Mouse (Mus musculus) bone marrow macrophage, adult 2 months (primary cell): ENCODE measurements at regions not wholly inside any gene's neighbourhood (a gene's known extent, or its start where the extent isn't known, plus 50 kb on each side); places are given as distances from the start of the nearest gene placed in this dataset.

Experiments used
- CTCF ChIP-seq: IDR thresholded peaks from 2 replicates; pipeline ENCODE4 v1.5.1; 2012; ENCODE audit warnings: low read depth, mild to moderate bottlenecking, low read length, moderate library complexity
- POLR2A ChIP-seq: IDR thresholded peaks from 2 replicates; pipeline ENCODE4 v1.6.1; 2012; ENCODE audit warnings: mild to moderate bottlenecking, low read depth, low read length, borderline replicate concordance

DNA sequence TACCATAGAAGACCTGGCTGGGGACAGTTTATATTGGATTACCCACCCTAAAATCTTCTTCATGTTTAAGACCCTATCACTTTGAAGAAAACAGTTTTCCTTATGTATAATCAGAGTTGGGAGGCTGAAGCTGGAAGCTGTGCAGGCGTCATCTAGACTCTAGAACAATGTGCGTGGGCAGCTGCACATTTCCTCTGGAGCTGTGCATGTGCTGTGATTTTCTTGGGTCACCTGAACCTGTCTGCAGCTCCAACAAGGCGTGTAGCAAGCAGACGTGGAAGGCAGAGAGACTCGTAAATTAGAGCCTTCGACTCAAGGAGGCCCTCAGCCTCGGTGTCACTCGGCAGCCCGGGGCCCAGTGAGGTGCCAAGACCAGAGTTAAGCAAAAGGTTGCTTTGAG lies 169.8 kb downstream of the 9530068E07Rik start:
- TF ChIP-seq CTCF (no peak), POLR2A (no peak)
